Mouse (Mus musculus) limb, embryonic 13.5 days (tissue): ENCODE results near the gene Rnf208. TPM values are rescaled to one million over a fixed set of nuclear protein-coding genes. Genes with fewer than 3 reads are reported as not detected.
A peak's percentile ranks its signal among the peaks of the same experiment; 100 is the strongest.
"Not testable (repeated sequence)": the region's sequence is repeated elsewhere in the genome, so short reads cannot be mapped to it uniquely, and the experiment has no call there.

ENCODE experiments used
- ATAC-seq: fragments of 200-750 bp; cut with Nextera tagmentation; 2 replicates; pipeline ENCODE4 v1.8.0; 2017; ENCODE audit warnings: low read depth, moderate number of reproducible peaks, moderate TSS enrichment; ENCODE audit not compliant: low FRiP score
- H3K27ac ChIP-seq: fragments of 300-500 bp; sonication (generic); 2 replicates; pipeline ENCODE4 v1.5.1; 2015; ENCODE audit warnings: inconsistent platforms, mild to moderate bottlenecking, moderate library complexity
- H3K27me3 ChIP-seq: fragments of 300-500 bp; sonication (generic); 2 replicates; pipeline ENCODE4 v1.6.1; 2015; ENCODE audit warnings: mild to moderate bottlenecking, inconsistent platforms
- H3K36me3 ChIP-seq: fragments of 300-500 bp; sonication (generic); 2 replicates; pipeline ENCODE4 v1.6.1; 2015; ENCODE audit warnings: inconsistent platforms, mild to moderate bottlenecking, moderate library complexity
- H3K4me1 ChIP-seq: fragments of 300-500 bp; sonication (generic); 2 replicates; pipeline ENCODE4 v1.6.1; 2015; ENCODE audit warnings: inconsistent platforms
- H3K4me2 ChIP-seq: fragments of 300-500 bp; sonication (generic); replicated peaks from 2 replicates; pipeline ENCODE4 v1.6.1; 2015; ENCODE audit warnings: inconsistent platforms, mild to moderate bottlenecking, moderate library complexity
- H3K4me3 ChIP-seq: fragments of 300-500 bp; sonication (generic); 2 replicates; pipeline ENCODE4 v1.5.1; 2015; ENCODE audit warnings: moderate library complexity, mild to moderate bottlenecking, inconsistent platforms
- H3K9ac ChIP-seq: fragments of 300-500 bp; sonication (generic); 2 replicates; pipeline ENCODE4 v1.6.1; 2015; ENCODE audit warnings: mild to moderate bottlenecking, inconsistent platforms
- H3K9me3 ChIP-seq: fragments of 300-500 bp; sonication (generic); 2 replicates; pipeline ENCODE4 v1.6.1; 2016; ENCODE audit warnings: inconsistent platforms
- WGBS: fragments of 180-500 bp; shearing (Covaris S2); methylation state at CpG from one replicate; pipeline ENCODE4 v1.1.7; 2015; 5-methylcytosine and 5-hydroxymethylcytosine counted together
- polyA plus RNA-seq: library from polyadenylated mRNA; unstranded; fragments of >200 nt; fragmentation: Nextera tagmentation; extraction: Ambion mirVana; gene quantifications from 2 replicates; pipeline ENCODE4 v1.2.1, GENCODE M21; 2015

The Rnf208 gene
- polyA plus RNA-seq, 1 experiment from 2014 or later: 9.2 TPM

DNA sequence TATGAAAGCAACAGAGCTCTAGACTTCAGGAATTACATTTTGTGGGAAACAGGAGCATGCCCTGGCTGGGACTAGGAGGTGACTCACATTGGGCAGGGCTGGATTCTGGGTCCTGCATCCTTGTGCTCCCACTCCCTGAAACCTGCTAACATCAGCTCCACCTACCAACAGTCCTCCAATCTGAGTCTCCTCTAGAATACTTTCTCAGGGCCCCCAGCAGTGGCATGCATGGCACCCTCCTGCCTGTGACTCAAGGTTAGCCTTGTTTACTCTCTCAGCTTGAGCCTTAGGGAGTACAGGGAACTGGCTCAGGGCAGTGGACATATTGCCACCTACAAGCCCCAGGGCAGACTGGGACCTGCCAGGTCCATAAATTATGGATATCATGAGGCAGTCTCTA, 3.9 kb upstream of the Rnf208 start:
- H3K36me3 ChIP-seq: no peaks in the 10 kb centered on the region
- H3K27me3 ChIP-seq: peaks cover 51% of the 10 kb centered on the region
- H3K4me3 ChIP-seq: no peak overlapping the region
- no peaks in the 10 kb centered on the region for H3K9me3 ChIP-seq
- no peak overlapping the region for H3K9ac ChIP-seq
- ATAC-seq: no peak
- no peak overlapping the region for H3K27ac ChIP-seq
- H3K4me2 ChIP-seq: no peak overlapping the region
- H3K4me1 ChIP-seq: peaks cover 24% of the 10 kb centered on the region

DNA sequence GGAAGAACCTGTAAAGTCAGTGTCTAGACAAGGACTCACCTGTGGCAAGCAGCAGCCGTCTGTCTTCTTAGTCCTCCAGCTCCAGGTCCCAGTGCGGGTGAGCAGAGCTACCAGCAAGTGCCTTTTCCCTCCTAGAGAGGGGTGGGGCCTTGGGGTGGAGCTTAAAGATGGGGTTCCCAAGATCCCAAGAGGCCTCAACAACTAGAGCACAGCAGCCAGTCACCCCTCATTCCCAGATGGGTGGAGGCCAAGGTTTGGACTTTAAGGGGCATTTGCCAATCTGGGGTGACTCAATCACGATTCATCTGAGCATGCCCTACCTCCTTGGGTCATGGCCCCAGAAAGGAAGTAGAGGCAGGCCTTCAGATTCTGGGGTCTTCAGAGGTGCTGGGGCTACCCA, 2.3 kb upstream of the Rnf208 start:
- Histone ChIP-seq H3K4me2 (no peak overlapping the region), H3K4me3 (no peak overlapping the region), H3K4me1 (peaks cover 24% of the 10 kb centered on the region), H3K27me3 (peaks cover 55% of the 10 kb centered on the region), H3K36me3 (no peaks in the 10 kb centered on the region), H3K9ac (no peak overlapping the region), H3K9me3 (no peaks in the 10 kb centered on the region), H3K27ac (no peak overlapping the region)
- WGBS: 86% methylated on average over 3 of the region's 3 CpGs
- ATAC-seq: no peak

DNA sequence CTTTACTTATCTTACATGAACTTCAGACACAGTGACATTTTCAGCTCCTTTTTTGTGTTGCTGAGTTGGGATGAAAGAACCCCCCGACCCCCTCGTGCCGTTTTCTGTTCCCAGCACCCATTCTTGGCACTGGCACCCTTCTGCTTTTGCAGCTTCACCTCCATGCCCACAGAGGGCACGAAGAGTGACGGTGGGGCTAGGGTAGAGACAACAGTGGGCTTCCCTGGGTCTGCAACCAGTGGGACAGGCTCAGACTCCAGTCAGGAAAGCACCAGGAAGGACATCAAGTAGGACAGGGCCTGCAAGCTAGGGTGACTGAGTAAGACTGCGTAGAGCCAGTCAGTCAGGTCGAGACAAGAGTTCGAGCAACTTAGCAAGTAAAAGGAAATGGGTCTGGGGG, 1.7 kb upstream of the Rnf208 start:
- 51% methylated on average over 8 of the region's 8 CpGs for WGBS
- peak; percentile 22 for ATAC-seq
- Histone ChIP-seq H3K9me3 (no peaks in the 10 kb centered on the region), H3K4me3 (peak overlapping the region; percentile 58), H3K27ac (peak overlapping the region; percentile 11; the same call in 1 of the 2 replicates), H3K4me1 (peaks cover 24% of the 10 kb centered on the region), H3K27me3 (peaks cover 55% of the 10 kb centered on the region), H3K36me3 (0 out of 2 replicates have a peak, but pooled peaks cover 2% of the 10 kb centered on the region), H3K4me2 (peak overlapping the region; percentile 95), H3K9ac (peak overlapping the region; percentile 58)

DNA sequence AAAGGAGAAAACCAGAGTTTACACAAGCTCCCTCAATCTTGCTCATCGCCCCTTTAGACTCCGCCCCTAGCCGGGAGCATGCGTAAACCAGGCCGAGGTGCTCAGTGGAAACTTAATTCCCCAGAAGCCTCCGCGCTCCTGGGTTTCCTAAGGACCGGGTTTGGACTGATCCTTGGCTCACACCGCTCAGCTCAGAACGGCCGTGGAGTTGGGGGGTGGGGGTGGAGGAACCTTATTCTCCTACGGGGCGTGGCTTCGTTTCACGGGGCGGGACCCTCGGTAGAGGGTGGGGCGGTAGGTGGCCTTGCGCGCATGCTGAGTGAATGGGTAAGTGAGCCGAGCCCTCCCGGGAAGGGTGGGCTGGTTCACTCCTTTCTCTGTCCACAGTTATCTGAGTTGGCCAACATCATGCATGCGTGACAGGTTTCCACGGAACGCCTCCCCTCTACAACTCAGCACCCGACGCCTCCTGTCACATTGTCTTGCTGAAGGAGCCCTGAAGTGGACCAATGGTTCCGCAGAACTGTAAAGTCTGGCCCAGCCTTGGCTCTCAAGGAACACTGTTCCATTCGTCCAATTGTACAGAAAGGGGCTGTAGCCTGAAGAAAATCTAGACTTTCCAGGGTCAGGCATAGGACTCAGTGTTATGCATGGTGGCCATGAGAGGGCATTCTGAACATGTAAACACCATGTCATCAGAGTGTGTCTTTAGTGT, 1.2 kb upstream of the Rnf208 start:
- Histone ChIP-seq H3K4me3 (peak overlapping the region; percentile 58), H3K9ac (peak overlapping the region; percentile 58), H3K27ac (peak overlapping the region; percentile 11; the same call in 1 of the 2 replicates), H3K4me2 (peak overlapping the region; percentile 95), H3K27me3 (peaks cover 54% of the 10 kb centered on the region), H3K36me3 (peaks cover 8% of the 10 kb centered on the region), H3K9me3 (no peaks in the 10 kb centered on the region), H3K4me1 (peaks cover 24% of the 10 kb centered on the region)
- 2% methylated on average over 29 of the region's 29 CpGs for WGBS
- peak; percentile 80 for ATAC-seq

DNA sequence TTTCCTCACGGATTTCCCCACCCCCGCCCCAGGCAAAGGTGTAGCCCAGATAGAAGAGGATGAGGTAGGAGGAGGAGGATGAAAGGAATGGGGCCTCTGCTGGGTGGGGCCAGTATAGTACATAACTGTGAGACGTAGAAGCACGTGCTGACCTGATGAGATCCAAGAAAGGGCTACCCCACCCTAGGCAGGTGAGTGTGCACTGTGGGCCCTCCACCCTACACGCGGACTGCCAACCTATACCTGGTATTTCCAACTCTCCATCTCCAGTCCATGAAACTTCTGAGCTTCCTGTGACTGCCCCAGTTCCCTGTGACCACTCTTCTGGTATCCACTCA, 648 bp upstream of the Rnf208 start:
- peak overlapping the region; percentile 58 for H3K4me3 ChIP-seq
- peaks cover 13% of the 10 kb centered on the region for H3K36me3 ChIP-seq
- H3K4me1 ChIP-seq: peaks cover 24% of the 10 kb centered on the region
- H3K27ac ChIP-seq: no peak overlapping the region
- H3K27me3 ChIP-seq: peaks cover 49% of the 10 kb centered on the region
- 13% methylated on average over 6 of the region's 6 CpGs for WGBS
- ATAC-seq: no peak
- no peaks in the 10 kb centered on the region for H3K9me3 ChIP-seq
- peak overlapping the region; percentile 95 for H3K4me2 ChIP-seq
- H3K9ac ChIP-seq: peak overlapping the region; percentile 70; the same call in 1 of the 2 replicates

DNA sequence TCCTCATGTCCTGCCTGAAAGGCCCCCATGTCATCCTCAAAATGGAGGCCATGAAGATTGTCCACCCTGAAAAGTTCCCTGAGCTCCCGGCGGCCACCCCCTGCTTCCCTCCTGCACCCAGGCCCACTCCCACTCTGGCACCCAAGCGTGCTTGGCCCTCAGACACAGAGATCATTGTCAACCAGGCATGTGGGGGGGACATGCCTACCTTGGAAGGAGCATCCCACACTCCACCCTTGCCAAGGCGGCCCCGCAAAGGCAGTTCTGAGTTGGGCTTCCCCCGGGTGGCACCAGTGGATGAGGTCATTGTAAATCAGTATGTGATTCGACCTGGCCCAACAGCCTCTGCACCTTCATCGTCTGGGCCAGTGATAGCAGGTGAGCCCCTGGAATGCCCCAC, 1.3 kb downstream of the Rnf208 start:
- H3K4me1 ChIP-seq: peaks cover 24% of the 10 kb centered on the region
- no peaks in the 10 kb centered on the region for H3K9me3 ChIP-seq
- no peak overlapping the region for H3K27ac ChIP-seq
- no peak overlapping the region for H3K4me3 ChIP-seq
- WGBS: 74% methylated on average over 8 of the region's 8 CpGs
- no peak for ATAC-seq
- H3K27me3 ChIP-seq: peaks cover 45% of the 10 kb centered on the region
- H3K36me3 ChIP-seq: peaks cover 30% of the 10 kb centered on the region
- H3K4me2 ChIP-seq: peak overlapping the region; percentile 95; the same call in 1 of the 2 replicates
- no peak overlapping the region for H3K9ac ChIP-seq

DNA sequence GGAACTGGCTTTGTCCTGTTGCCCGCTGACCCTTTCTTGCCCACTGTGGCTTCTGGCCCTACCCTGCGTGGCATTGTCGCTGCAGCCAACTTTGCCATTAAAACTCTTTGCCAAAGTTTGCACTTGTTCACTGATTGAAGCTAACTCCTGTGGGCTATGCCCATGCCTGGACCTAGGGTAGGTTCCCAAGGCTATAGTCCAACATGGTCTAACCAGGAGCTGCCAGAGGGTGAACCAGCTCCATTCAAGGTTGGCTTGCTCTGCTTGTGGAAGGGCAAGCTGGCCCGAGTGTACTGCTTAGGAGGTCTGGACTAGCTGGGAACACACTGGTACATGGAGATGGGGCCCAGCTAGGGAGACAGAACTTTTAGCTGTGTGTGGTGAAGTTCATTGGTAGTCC, 2.1 kb downstream of the Rnf208 start:
- no peak overlapping the region for H3K4me2 ChIP-seq
- H3K27ac ChIP-seq: no peak overlapping the region
- H3K4me1 ChIP-seq: peaks cover 24% of the 10 kb centered on the region
- no peaks in the 10 kb centered on the region for H3K9me3 ChIP-seq
- no peak for ATAC-seq
- no peak overlapping the region for H3K9ac ChIP-seq
- 83% methylated on average over 4 of the region's 4 CpGs for WGBS
- no peak overlapping the region for H3K4me3 ChIP-seq
- peaks cover 40% of the 10 kb centered on the region for H3K27me3 ChIP-seq
- peaks cover 38% of the 10 kb centered on the region for H3K36me3 ChIP-seq

DNA sequence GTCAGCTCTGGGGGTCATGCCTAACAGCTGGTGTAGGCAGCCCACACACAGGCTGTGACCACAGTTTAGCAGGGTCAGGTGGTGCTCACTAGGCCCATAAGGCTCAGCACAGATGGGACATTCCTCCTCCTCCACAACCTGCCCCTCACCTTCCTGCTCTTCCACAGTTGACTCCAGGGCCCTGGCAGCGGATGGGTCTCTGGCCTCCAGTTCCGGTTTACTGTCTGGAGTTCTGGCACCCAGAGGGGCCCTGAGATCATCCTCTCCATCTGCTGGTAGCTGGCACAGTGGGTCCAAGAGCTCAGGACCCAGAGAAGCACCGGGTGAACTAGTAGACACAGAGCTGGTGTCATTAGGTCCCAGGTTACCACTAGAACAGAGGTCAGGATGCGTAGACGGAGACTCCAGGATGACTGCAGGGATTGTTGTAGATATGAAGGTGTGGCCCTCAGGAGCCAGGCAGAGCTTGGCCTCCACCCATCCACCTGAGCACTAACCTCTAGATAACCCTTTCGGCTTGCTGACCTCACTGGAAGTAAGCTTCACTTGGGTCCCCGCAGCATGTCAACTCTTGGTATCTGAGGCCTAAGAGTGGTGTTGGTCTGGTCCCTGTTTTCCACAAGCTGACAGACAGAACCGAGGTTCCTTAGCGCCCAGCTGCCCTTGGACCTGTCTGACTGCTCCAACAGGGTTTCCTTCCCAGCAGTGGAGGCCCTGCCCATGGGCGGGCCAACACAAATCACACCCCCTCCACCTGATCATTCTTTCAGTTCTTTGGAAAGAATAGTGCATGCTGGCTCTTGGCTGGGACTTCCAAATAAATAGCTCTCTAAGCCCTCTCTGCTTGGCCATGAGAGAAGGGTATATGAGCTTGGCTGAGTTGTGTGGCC, 4.4 kb downstream of the Rnf208 start, which contains the start of gene AL732309.1:
TSS of gene AL732309.1 (minus strand) at position 681 of the 890 bp plus-strand sequence.
- H3K9ac ChIP-seq: no peak within 1 kb of the TSS

DNA sequence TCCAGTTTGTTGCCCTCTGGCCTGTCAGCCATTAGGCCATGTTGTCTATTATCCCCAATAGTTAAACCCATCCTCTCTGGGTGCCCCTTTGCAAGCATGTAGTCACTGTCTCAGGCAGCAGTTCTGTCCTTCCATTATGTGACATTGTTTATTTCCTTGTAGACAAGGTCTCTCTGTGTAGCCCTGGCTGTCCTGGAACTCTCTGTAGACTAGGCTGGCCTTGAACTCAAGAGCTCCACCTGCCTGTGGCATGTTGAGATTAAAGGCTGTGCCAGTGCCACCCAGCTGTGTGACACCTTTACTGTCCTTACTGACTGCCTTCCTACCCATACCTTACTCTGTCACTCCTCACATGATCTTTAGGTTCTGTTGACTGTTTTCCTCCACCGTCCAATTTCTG, 10.3 kb downstream of the Rnf208 start:
- WGBS: 85% methylated on average over 1 of the region's 1 CpGs
- Histone ChIP-seq H3K9me3 (no peaks in the 10 kb centered on the region), H3K4me3 (no peak overlapping the region), H3K36me3 (peaks cover 56% of the 10 kb centered on the region), H3K27me3 (no peaks in the 10 kb centered on the region), H3K27ac (no peak overlapping the region), H3K4me2 (no peak overlapping the region), H3K4me1 (peaks cover 18% of the 10 kb centered on the region), H3K9ac (no peak overlapping the region)
- ATAC-seq: no peak

More for the DNA sequence above, 4.4 kb downstream of the Rnf208 start, which contains the start of gene AL732309.1:
- Histone ChIP-seq H3K4me1 (peaks cover 13% of the 10 kb centered on the region), H3K36me3 (peaks cover 61% of the 10 kb centered on the region), H3K27ac (no peak within 1 kb of the TSS), H3K4me3 (no peak within 1 kb of the TSS), H3K9me3 (no peaks in the 10 kb centered on the region), H3K27me3 (peaks cover 31% of the 10 kb centered on the region), H3K4me2 (no peak within 1 kb of the TSS)
- 89% methylated on average over 10 of the region's 10 CpGs for WGBS
- no peak for ATAC-seq

DNA sequence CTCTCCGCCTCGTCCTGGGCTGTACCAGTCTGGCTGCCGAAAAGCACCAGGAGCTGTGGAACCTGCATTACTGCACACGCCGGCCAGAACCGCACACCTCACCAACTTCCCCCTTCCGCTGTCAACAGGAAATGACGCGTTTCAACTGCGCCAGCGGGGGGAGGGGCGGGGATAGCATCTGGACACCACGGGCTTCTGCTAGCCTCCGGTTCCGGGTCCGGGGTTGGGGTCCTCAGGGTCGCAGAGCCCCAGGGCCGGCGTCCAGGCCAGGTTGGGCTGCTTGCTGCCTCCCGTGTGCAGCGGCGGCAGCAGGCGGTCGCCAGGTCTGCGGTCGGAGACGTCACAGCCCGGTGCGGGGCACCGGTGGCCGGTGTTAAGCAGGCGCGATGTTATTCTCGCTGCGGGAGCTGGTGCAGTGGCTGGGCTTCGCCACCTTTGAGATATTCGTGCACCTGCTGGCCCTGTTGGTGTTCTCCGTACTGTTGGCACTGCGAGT, 13.3 kb downstream of the Rnf208 start, which contains the start of gene Tmem203:
TSS of gene Tmem203 (plus strand) at position 156 of the 496 bp plus-strand sequence.
- Histone ChIP-seq H3K27me3 (no peaks in the 10 kb centered on the region), H3K9me3 (no peaks in the 10 kb centered on the region), H3K27ac (peak within 1 kb of the TSS; percentile 69), H3K4me2 (peak within 1 kb of the TSS; percentile 99), H3K4me3 (peak within 1 kb of the TSS; percentile 81), H3K4me1 (peaks cover 18% of the 10 kb centered on the region), H3K9ac (peak within 1 kb of the TSS; percentile 85), H3K36me3 (peaks cover 32% of the 10 kb centered on the region)
- WGBS: 1% methylated on average over 39 of the region's 39 CpGs
- ATAC-seq: peak; percentile 89

DNA sequence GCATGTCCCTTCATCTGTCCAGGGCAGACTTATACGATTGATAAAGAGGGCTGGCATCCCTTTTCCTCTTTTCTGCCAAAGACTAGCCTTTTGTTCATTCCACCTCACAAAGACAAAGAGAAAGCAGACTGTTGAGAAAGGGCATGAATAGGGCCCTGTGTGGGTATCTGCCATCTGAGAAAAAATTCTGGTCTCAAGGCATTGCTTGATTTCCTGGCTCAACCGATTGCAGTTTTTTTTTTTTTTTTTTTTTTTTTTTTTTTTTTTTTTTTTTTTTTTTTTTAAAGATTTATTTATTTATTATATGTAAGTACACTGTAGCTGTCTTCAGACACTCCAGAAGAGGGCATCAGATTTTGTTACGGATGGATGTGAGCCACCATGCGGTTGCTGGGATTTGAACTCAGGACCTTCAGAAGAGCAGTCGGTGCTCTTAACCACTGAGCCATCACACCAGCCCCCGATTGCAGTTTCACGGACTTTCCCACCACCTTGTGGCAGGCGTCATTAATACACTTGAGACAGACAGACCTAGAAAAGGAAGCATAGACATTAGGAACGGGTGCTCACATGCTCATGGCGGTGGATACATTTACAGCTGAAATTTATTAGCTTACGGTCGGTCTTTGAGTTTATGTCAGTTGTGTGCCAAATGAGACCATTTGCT, 14.5 kb downstream of the Rnf208 start:
- Histone ChIP-seq H3K36me3 (peaks cover 20% of the 10 kb centered on the region), H3K9ac (peak overlapping the region; percentile 85), H3K4me3 (peak overlapping the region; percentile 81), H3K4me1 (peaks cover 18% of the 10 kb centered on the region), H3K4me2 (peak overlapping the region; percentile 99)
- H3K9me3 ChIP-seq, ATAC-seq, H3K27ac ChIP-seq, H3K27me3 ChIP-seq: not testable (repeated sequence)
- 56% methylated on average over 12 of the region's 12 CpGs for WGBS
